Comparison of ENCODE assay signal across 21 mouse cellular contexts in genomic region chr9:42641550-42642117, GRCm38 (mm10).
DNase-seq lines count a peak whose midpoint lies in the region; ATAC-seq and TF ChIP-seq lines count a peak whose summit lies in the region.
"Had no signal": no experiment of that assay in that cellular context is flagged by ENCODE, and none has a peak within 500 bp of the region (broad histone marks: within the 10 kb centered on the region; RNA-seq: fewer than 3 reads in every experiment).

No protein-coding gene starts in this region.

- no peak for DNase-seq in forebrain, embryonic 10.5 days (ENCODE audit: extremely low spot score, low spot score)
- DNase-seq in forebrain, postnatal 0 days, result no peak
- no peak for DNase-seq in liver, embryonic 11.5 days (ENCODE audit: low spot score)
- no peak for DNase-seq in spleen, postnatal 4 days (ENCODE audit: low spot score in 2 of 2)
- no peak for DNase-seq in spleen, adult 18-20 months
- DNase-seq: adrenal gland, adult 8-10 months; adrenal gland, postnatal 25 days; cerebellum, adult 18-20 months; cerebellum, adult 9-10 months; gastrocnemius, adult 2 months; gastrocnemius, postnatal 14 days; heart, adult 11 months had no signal

- no peak for TF ChIP-seq CTCF in forebrain, postnatal 0 days (IDR thresholded peaks at IDR 0.05; ENCODE audit: low read depth)
- 0 out of 2 replicates have a peak, but pooled peaks have one; percentile 11 for TF ChIP-seq CTCF in intestine, postnatal 0 days (IDR thresholded peaks at IDR 0.05; ENCODE audit: low read depth)

- H3K36me3 ChIP-seq in forebrain, embryonic 10.5 days (replicated peaks), result no peaks in the 10 kb centered on the region
- H3K36me3 ChIP-seq in forebrain, postnatal 0 days (ENCODE audit: insufficient read depth), result no peaks in the 10 kb centered on the region
- H3K36me3 ChIP-seq in liver, embryonic 15.5 days (replicated peaks), result no peaks in the 10 kb centered on the region
- H3K36me3 ChIP-seq in liver, embryonic 11.5 days (ENCODE audit: control insufficient read depth, insufficient read depth, low read length), result no peaks in the 10 kb centered on the region
- H3K36me3 ChIP-seq in intestine, postnatal 0 days (ENCODE audit: control insufficient read depth, insufficient read depth), result no peaks in the 10 kb centered on the region
- H3K36me3 ChIP-seq in stomach, embryonic 16.5 days (ENCODE audit: control insufficient read depth, insufficient read depth, low read length), result no peaks in the 10 kb centered on the region
- H3K36me3 ChIP-seq: forebrain, embryonic 12.5 days; forebrain, embryonic 15.5 days; hindbrain, embryonic 12.5 days; hindbrain, embryonic 15.5 days had no signal

- H3K9ac ChIP-seq in forebrain, postnatal 0 days, result no peak overlapping the region
- no peak overlapping the region for H3K9ac ChIP-seq in liver, embryonic 15.5 days
- no peak overlapping the region for H3K9ac ChIP-seq in liver, embryonic 11.5 days (ENCODE audit: low read depth, low read length)
- H3K9ac ChIP-seq in intestine, postnatal 0 days (ENCODE audit: low read depth, low read length), result no peak overlapping the region
- H3K9ac ChIP-seq in stomach, embryonic 16.5 days (ENCODE audit: low read length), result no peak overlapping the region
- H3K9ac ChIP-seq: forebrain, embryonic 12.5 days; forebrain, embryonic 15.5 days; hindbrain, embryonic 12.5 days; hindbrain, embryonic 15.5 days had no signal

- H3K4me1 ChIP-seq in forebrain, embryonic 10.5 days, result peaks cover 60% of the 10 kb centered on the region
- no peaks in the 10 kb centered on the region for H3K4me1 ChIP-seq in forebrain, postnatal 0 days (ENCODE audit: insufficient read depth)
- no peaks in the 10 kb centered on the region; the same call in 1 of the 2 replicates for H3K4me1 ChIP-seq in liver, embryonic 15.5 days (replicated peaks)
- H3K4me1 ChIP-seq in liver, embryonic 11.5 days (replicated peaks; ENCODE audit: control insufficient read depth, insufficient read depth, low read length), result no peaks in the 10 kb centered on the region
- H3K4me1 ChIP-seq in intestine, postnatal 0 days (replicated peaks; ENCODE audit: control insufficient read depth, insufficient read depth, low read length), result no peaks in the 10 kb centered on the region
- H3K4me1 ChIP-seq in stomach, embryonic 16.5 days (ENCODE audit: control insufficient read depth, insufficient read depth, low read length), result no peaks in the 10 kb centered on the region

- H3K9me3 ChIP-seq in forebrain, embryonic 10.5 days, result no peaks in the 10 kb centered on the region
- no peaks in the 10 kb centered on the region for H3K9me3 ChIP-seq in forebrain, postnatal 0 days (ENCODE audit: low read length)
- H3K9me3 ChIP-seq in liver, embryonic 15.5 days (replicated peaks), result no peaks in the 10 kb centered on the region
- no peaks in the 10 kb centered on the region for H3K9me3 ChIP-seq in liver, embryonic 11.5 days (ENCODE audit: control insufficient read depth, low read length)
- no peaks in the 10 kb centered on the region for H3K9me3 ChIP-seq in intestine, postnatal 0 days (ENCODE audit: control insufficient read depth)
- H3K9me3 ChIP-seq in stomach, embryonic 16.5 days (replicated peaks; ENCODE audit: control insufficient read depth, low read length), result no peaks in the 10 kb centered on the region
- H3K9me3 ChIP-seq: forebrain, embryonic 12.5 days; forebrain, embryonic 15.5 days; hindbrain, embryonic 12.5 days; hindbrain, embryonic 15.5 days had no signal

- no peak overlapping the region for H3K4me2 ChIP-seq in forebrain, postnatal 0 days (ENCODE audit: low read depth)
- H3K4me2 ChIP-seq in liver, embryonic 15.5 days, result no peak overlapping the region
- H3K4me2 ChIP-seq in liver, embryonic 11.5 days, result no peak overlapping the region
- no peak overlapping the region for H3K4me2 ChIP-seq in intestine, postnatal 0 days (replicated peaks; ENCODE audit: low read depth)
- H3K4me2 ChIP-seq in stomach, embryonic 16.5 days (ENCODE audit: low read depth, low read length), result no peak overlapping the region
- H3K4me2 ChIP-seq: forebrain, embryonic 12.5 days; forebrain, embryonic 15.5 days; heart, embryonic 11.5 days; hindbrain, embryonic 12.5 days; hindbrain, embryonic 15.5 days had no signal

- no peak overlapping the region for H3K4me3 ChIP-seq in forebrain, embryonic 10.5 days
- H3K4me3 ChIP-seq in forebrain, postnatal 0 days (ENCODE audit: low read depth, low read length), result no peak overlapping the region
- no peak overlapping the region for H3K4me3 ChIP-seq in liver, embryonic 15.5 days (replicated peaks)
- no peak overlapping the region for H3K4me3 ChIP-seq in liver, embryonic 11.5 days (ENCODE audit: low read depth, low read length)
- H3K4me3 ChIP-seq in intestine, postnatal 0 days (ENCODE audit: low read depth, low read length), result no peak overlapping the region
- no peak overlapping the region for H3K4me3 ChIP-seq in stomach, embryonic 16.5 days (replicated peaks; ENCODE audit: low read length)
- H3K4me3 ChIP-seq: forebrain, embryonic 12.5 days; forebrain, embryonic 15.5 days; gastrocnemius, adult 2 months; hindbrain, embryonic 12.5 days; hindbrain, embryonic 15.5 days had no signal

- ATAC-seq in forebrain, postnatal 0 days, result no peak
- ATAC-seq in liver, embryonic 15.5 days (ENCODE audit: insufficient read depth), result peak; percentile 37; the same call in 1 of the 2 replicates
- no peak for ATAC-seq in liver, embryonic 11.5 days (replicated peaks; ENCODE audit: low FRiP score)
- no peak for ATAC-seq in intestine, postnatal 0 days
- peak; percentile 59; the same call in 1 of the 2 replicates for ATAC-seq in stomach, embryonic 16.5 days (ENCODE audit: insufficient read depth, low FRiP score)
- ATAC-seq: activated CD4-positive, CD25-positive, alpha-beta regulatory T cell, adult 4 months had no signal

- H3K27me3 ChIP-seq in forebrain, embryonic 10.5 days (ENCODE audit: poor library complexity, severe bottlenecking), result 0 out of 2 replicates have a peak, but pooled peaks cover 3% of the 10 kb centered on the region
- H3K27me3 ChIP-seq in forebrain, postnatal 0 days (ENCODE audit: insufficient read depth, low read length), result no peaks in the 10 kb centered on the region
- no peaks in the 10 kb centered on the region for H3K27me3 ChIP-seq in liver, embryonic 15.5 days
- no peaks in the 10 kb centered on the region for H3K27me3 ChIP-seq in liver, embryonic 11.5 days (replicated peaks; ENCODE audit: control insufficient read depth, insufficient read depth, low read length)
- H3K27me3 ChIP-seq in intestine, postnatal 0 days (replicated peaks; ENCODE audit: control insufficient read depth, insufficient read depth, low read length), result no peaks in the 10 kb centered on the region
- no peaks in the 10 kb centered on the region; the same call in 1 of the 2 replicates for H3K27me3 ChIP-seq in stomach, embryonic 16.5 days (ENCODE audit: control insufficient read depth, insufficient read depth, low read length)
- H3K27me3 ChIP-seq: forebrain, embryonic 15.5 days; hindbrain, embryonic 12.5 days; hindbrain, embryonic 15.5 days had no signal

- H3K27ac ChIP-seq in forebrain, embryonic 10.5 days, result peak overlapping the region; percentile 69; the same call in 1 of the 2 replicates
- no peak overlapping the region for H3K27ac ChIP-seq in forebrain, postnatal 0 days (ENCODE audit: low read depth, low read length)
- H3K27ac ChIP-seq in liver, embryonic 15.5 days (replicated peaks), result no peak overlapping the region
- no peak overlapping the region for H3K27ac ChIP-seq in liver, embryonic 11.5 days (ENCODE audit: low read depth, low read length)
- no peak overlapping the region for H3K27ac ChIP-seq in intestine, postnatal 0 days (ENCODE audit: low read depth, low read length)
- no peak overlapping the region for H3K27ac ChIP-seq in stomach, embryonic 16.5 days (ENCODE audit: low read length)
- H3K27ac ChIP-seq: forebrain, embryonic 12.5 days; forebrain, embryonic 15.5 days; gastrocnemius, adult 2 months; hindbrain, embryonic 12.5 days; hindbrain, embryonic 15.5 days had no signal

- 72% methylated on average over 11 of the region's 11 CpGs for WGBS in forebrain, embryonic 10.5 days
- WGBS in forebrain, postnatal 0 days, result 68% methylated on average over 11 of the region's 11 CpGs
- 43% methylated on average over 11 of the region's 11 CpGs for WGBS in liver, embryonic 15.5 days (ENCODE audit: insufficient replicate concordance)
- WGBS in liver, embryonic 11.5 days, result 61% methylated on average over 11 of the region's 11 CpGs
- 44% methylated on average over 11 of the region's 11 CpGs for WGBS in intestine, postnatal 0 days
- WGBS in stomach, embryonic 16.5 days, result 48% methylated on average over 11 of the region's 11 CpGs

Comparison
In these comparisons a context has a peak if more than half of its experiments do, and no peak if none do; other contexts are left out.
1. ATAC-seq: peak in liver, embryonic 15.5 days (single experiment) and stomach, embryonic 16.5 days (single experiment); none in forebrain, postnatal 0 days (single experiment), liver, embryonic 11.5 days (single experiment) and intestine, postnatal 0 days (single experiment).